Mouse (Mus musculus) ovary, postnatal 10 days (tissue): ENCODE data around the gene Tas2r109.
"Not testable (repeated sequence)": the region's sequence is repeated elsewhere in the genome, so short reads cannot be mapped to it uniquely, and the experiment has no call there.

Experiments
- DNase-seq: peaks from one replicate; pipeline ENCODE4 v3.0.0; 2022; ENCODE audit warnings: low spot score

The Tas2r109 gene

DNA sequence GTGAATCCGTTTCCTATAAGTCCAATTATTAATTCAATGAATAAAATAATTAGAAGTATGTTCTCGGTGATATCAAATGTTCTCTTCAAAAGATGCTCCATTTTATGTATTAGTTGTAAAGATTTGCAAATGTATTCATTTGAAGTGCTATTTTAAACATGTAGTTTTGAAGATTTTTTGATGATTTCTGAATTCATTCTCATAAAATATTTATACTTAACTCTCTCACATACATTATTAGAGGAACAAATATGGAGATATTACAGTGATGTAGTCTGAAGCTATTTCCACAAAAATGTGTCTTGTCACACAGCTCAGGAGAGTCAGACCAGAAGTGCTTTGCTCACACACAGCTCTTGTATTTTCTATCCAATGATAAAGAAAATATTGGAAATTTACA, at the start of gene Tas2r109:
Gene Tas2r109 (minus strand): TSS at position 101 of the 400 bp plus-strand sequence.
- no peak for DNase-seq

DNA sequence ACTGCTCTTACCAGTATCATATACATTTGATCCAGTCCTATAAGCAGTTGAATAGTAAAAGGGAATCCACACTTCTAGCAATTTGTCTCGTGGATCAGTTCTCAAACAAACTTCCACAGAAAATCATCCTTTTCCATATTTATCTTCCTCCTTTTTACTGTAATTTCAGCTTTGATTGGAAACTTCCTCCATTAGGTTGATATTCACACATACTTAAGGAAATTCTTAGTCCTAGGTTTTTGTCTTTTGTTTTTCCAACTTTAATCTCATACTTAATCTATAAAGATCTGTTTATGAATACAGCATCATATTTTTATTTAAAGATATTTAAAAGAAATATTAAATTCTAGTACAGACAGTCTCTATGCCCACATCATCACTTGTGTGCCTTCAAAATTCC, 22.9 kb downstream of the Tas2r109 start, which contains the start of gene Tas2r131:
Gene Tas2r131 (minus strand): TSS at position 101 of the 400 bp plus-strand sequence.
- DNase-seq, result no peak

- DNase-seq, result no peak
Measured at GRCm38 (mm10) chr6:132950802-132951201, 30.0 kb downstream of the Tas2r109 start, which contains the start of gene Tas2r129. Gene Tas2r129 (plus strand): TSS chr6:132951102.

DNA sequence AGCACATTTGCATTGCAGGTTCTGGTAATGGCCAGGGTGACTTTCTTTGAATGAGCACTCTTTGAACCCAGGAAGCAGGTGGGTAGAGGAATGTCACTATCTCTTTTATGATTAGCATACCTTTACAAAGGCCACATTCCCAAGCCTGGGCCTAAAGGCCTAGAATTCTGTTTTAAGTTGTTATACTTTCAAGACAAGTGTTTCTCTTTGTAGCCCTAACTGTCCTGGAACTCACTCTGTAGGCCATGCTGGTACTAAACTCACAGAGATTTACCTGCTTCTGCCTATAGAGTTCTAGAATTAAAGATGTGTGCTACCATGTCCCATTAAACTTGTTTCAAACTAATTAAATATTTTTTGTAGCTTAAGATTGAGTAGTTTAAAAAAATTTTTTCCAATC, 39.4 kb downstream of the Tas2r109 start:
- DNase-seq, result not testable (repeated sequence)
